Mouse (Mus musculus) liver, embryonic 14.5 days (tissue): ENCODE results near the gene Lpxn.

ENCODE experiments used
- CTCF ChIP-seq: IDR thresholded peaks from 2 replicates; pipeline ENCODE4 v1.5.1; 2016; ENCODE audit warnings: antibody characterized with exemption, low read depth, control low read depth
- EP300 ChIP-seq: IDR thresholded peaks from 2 replicates; pipeline ENCODE4 v1.6.1; 2016; ENCODE audit warnings: antibody characterized with exemption, low read depth

- TF ChIP-seq CTCF: no peak
- TF ChIP-seq EP300: no peak
Observed at GRCm38 (mm10) chr19:12770888-12771287, 25.1 kb upstream of the Lpxn start.
